Mouse (Mus musculus): ENCODE measurements around the gene Gm20388. TPM values are rescaled to one million over a fixed set of nuclear protein-coding genes. Genes with fewer than 3 reads are reported as not detected.

The Gm20388 gene
- polyA plus RNA-seq, 1 experiment from 2014 or later: 5.3 TPM

GRCm38 (mm10) chr8:120188510-120188909 is 277.9 kb downstream of the Gm20388 start:
- ATAC-seq (replicated peaks; ENCODE audit: low FRiP score) (no peak), DNase-seq (ENCODE audit: low spot score) (no peak)
- Histone ChIP-seq H3K36me3 (ENCODE audit: control insufficient read depth, insufficient read depth, low read length) (no peaks in the 10 kb centered on the region), H3K27me3 (replicated peaks; ENCODE audit: control insufficient read depth, insufficient read depth, low read length) (no peaks in the 10 kb centered on the region), H3K4me2 (no peak overlapping the region), H3K27ac (ENCODE audit: low read depth, low read length) (no peak overlapping the region), H3K4me3 (ENCODE audit: low read depth, low read length) (no peak overlapping the region), H3K4me1 (replicated peaks; ENCODE audit: control insufficient read depth, insufficient read depth, low read length) (peaks cover 3% of the 10 kb centered on the region), H3K9me3 (ENCODE audit: control insufficient read depth, low read length) (no peaks in the 10 kb centered on the region), H3K9ac (ENCODE audit: low read depth, low read length) (no peak overlapping the region)
- WGBS: 76% methylated on average over 6 of the region's 6 CpGs

GRCm38 (mm10) chr8:120189440-120189839 is 278.8 kb downstream of the Gm20388 start:
- no peak for DNase-seq (ENCODE audit: low spot score)
- Histone ChIP-seq H3K27me3 (replicated peaks; ENCODE audit: control insufficient read depth, insufficient read depth, low read length) (no peaks in the 10 kb centered on the region), H3K9ac (ENCODE audit: low read depth, low read length) (no peak overlapping the region), H3K4me1 (replicated peaks; ENCODE audit: control insufficient read depth, insufficient read depth, low read length) (peaks cover 3% of the 10 kb centered on the region), H3K9me3 (ENCODE audit: control insufficient read depth, low read length) (no peaks in the 10 kb centered on the region), H3K4me3 (ENCODE audit: low read depth, low read length) (no peak overlapping the region), H3K27ac (ENCODE audit: low read depth, low read length) (no peak overlapping the region), H3K4me2 (no peak overlapping the region), H3K36me3 (ENCODE audit: control insufficient read depth, insufficient read depth, low read length) (no peaks in the 10 kb centered on the region)
- no peak for ATAC-seq (replicated peaks; ENCODE audit: low FRiP score)
- 73% methylated on average over 6 of the region's 6 CpGs for WGBS

- DNase-seq (ENCODE audit: low spot score) (no peak), ATAC-seq (replicated peaks; ENCODE audit: low FRiP score) (no peak)
- H3K4me3 ChIP-seq (ENCODE audit: low read depth, low read length): no peak overlapping the region
- no peaks in the 10 kb centered on the region for H3K36me3 ChIP-seq (ENCODE audit: control insufficient read depth, insufficient read depth, low read length)
- H3K27me3 ChIP-seq (replicated peaks; ENCODE audit: control insufficient read depth, insufficient read depth, low read length): no peaks in the 10 kb centered on the region
- H3K27ac ChIP-seq (ENCODE audit: low read depth, low read length): no peak overlapping the region
- 76% methylated on average over 17 of the region's 17 CpGs for WGBS
- H3K4me1 ChIP-seq (replicated peaks; ENCODE audit: control insufficient read depth, insufficient read depth, low read length): peaks cover 2% of the 10 kb centered on the region
- H3K4me2 ChIP-seq: no peak overlapping the region
- no peaks in the 10 kb centered on the region for H3K9me3 ChIP-seq (ENCODE audit: control insufficient read depth, low read length)
- H3K9ac ChIP-seq (ENCODE audit: low read depth, low read length): no peak overlapping the region
Observed at GRCm38 (mm10) chr8:120190107-120190809, 279.6 kb downstream of the Gm20388 start.

GRCm38 (mm10) chr8:120190810-120191413 is 280.3 kb downstream of the Gm20388 start:
- H3K4me3 ChIP-seq (ENCODE audit: low read depth, low read length): no peak overlapping the region
- no peak overlapping the region; the same call in 1 of the 2 replicates for H3K9ac ChIP-seq (ENCODE audit: low read depth, low read length)
- H3K9me3 ChIP-seq (ENCODE audit: control insufficient read depth, low read length): no peaks in the 10 kb centered on the region
- H3K4me2 ChIP-seq: peak overlapping the region; percentile 23
- H3K27ac ChIP-seq (ENCODE audit: low read depth, low read length): peak overlapping the region; percentile 23; the same call in 1 of the 2 replicates
- H3K27me3 ChIP-seq (replicated peaks; ENCODE audit: control insufficient read depth, insufficient read depth, low read length): no peaks in the 10 kb centered on the region
- no peaks in the 10 kb centered on the region for H3K4me1 ChIP-seq (replicated peaks; ENCODE audit: control insufficient read depth, insufficient read depth, low read length)
- 50% methylated on average over 20 of the region's 20 CpGs for WGBS
- ATAC-seq (replicated peaks; ENCODE audit: low FRiP score) (no peak; the same call in 1 of the 2 replicates), DNase-seq (ENCODE audit: low spot score) (no peak)
- H3K36me3 ChIP-seq (ENCODE audit: control insufficient read depth, insufficient read depth, low read length): no peaks in the 10 kb centered on the region

- H3K36me3 ChIP-seq (ENCODE audit: control insufficient read depth, insufficient read depth, low read length): no peaks in the 10 kb centered on the region
- H3K4me1 ChIP-seq (replicated peaks; ENCODE audit: control insufficient read depth, insufficient read depth, low read length): no peaks in the 10 kb centered on the region
- no peak for ATAC-seq (replicated peaks; ENCODE audit: low FRiP score)
- H3K9ac ChIP-seq (ENCODE audit: low read depth, low read length): no peak overlapping the region
- H3K27me3 ChIP-seq (replicated peaks; ENCODE audit: control insufficient read depth, insufficient read depth, low read length): no peaks in the 10 kb centered on the region
- WGBS: 74% methylated on average over 5 of the region's 5 CpGs
- H3K27ac ChIP-seq (ENCODE audit: low read depth, low read length): no peak overlapping the region
- H3K4me2 ChIP-seq: no peak overlapping the region
- DNase-seq (ENCODE audit: low spot score): no peak
- no peak overlapping the region for H3K4me3 ChIP-seq (ENCODE audit: low read depth, low read length)
- no peaks in the 10 kb centered on the region for H3K9me3 ChIP-seq (ENCODE audit: control insufficient read depth, low read length)
Observed at GRCm38 (mm10) chr8:120191633-120192032, 281.0 kb downstream of the Gm20388 start.

- H3K27ac ChIP-seq (ENCODE audit: low read depth, low read length): no peak overlapping the region
- DNase-seq (ENCODE audit: low spot score) (no peak), ATAC-seq (replicated peaks; ENCODE audit: low FRiP score) (no peak)
- H3K27me3 ChIP-seq (replicated peaks; ENCODE audit: control insufficient read depth, insufficient read depth, low read length): no peaks in the 10 kb centered on the region
- H3K9ac ChIP-seq (ENCODE audit: low read depth, low read length): no peak overlapping the region
- 94% methylated on average over 5 of the region's 5 CpGs for WGBS
- H3K4me2 ChIP-seq: no peak overlapping the region
- no peak overlapping the region for H3K4me3 ChIP-seq (ENCODE audit: low read depth, low read length)
- H3K36me3 ChIP-seq (ENCODE audit: control insufficient read depth, insufficient read depth, low read length): no peaks in the 10 kb centered on the region
- H3K4me1 ChIP-seq (replicated peaks; ENCODE audit: control insufficient read depth, insufficient read depth, low read length): no peaks in the 10 kb centered on the region
- no peaks in the 10 kb centered on the region for H3K9me3 ChIP-seq (ENCODE audit: control insufficient read depth, low read length)
Observed at GRCm38 (mm10) chr8:120192118-120192517, 281.5 kb downstream of the Gm20388 start.

- no peak overlapping the region for H3K4me3 ChIP-seq (ENCODE audit: low read depth, low read length)
- H3K4me1 ChIP-seq (replicated peaks; ENCODE audit: control insufficient read depth, insufficient read depth, low read length): no peaks in the 10 kb centered on the region
- no peaks in the 10 kb centered on the region for H3K36me3 ChIP-seq (ENCODE audit: control insufficient read depth, insufficient read depth, low read length)
- H3K27ac ChIP-seq (ENCODE audit: low read depth, low read length): no peak overlapping the region
- WGBS: 77% methylated on average over 6 of the region's 6 CpGs
- H3K4me2 ChIP-seq: no peak overlapping the region
- peaks cover 4% of the 10 kb centered on the region; the same call in 1 of the 2 replicates for H3K9me3 ChIP-seq (ENCODE audit: control insufficient read depth, low read length)
- no peaks in the 10 kb centered on the region for H3K27me3 ChIP-seq (replicated peaks; ENCODE audit: control insufficient read depth, insufficient read depth, low read length)
- no peak overlapping the region for H3K9ac ChIP-seq (ENCODE audit: low read depth, low read length)
- DNase-seq (ENCODE audit: low spot score): no peak
- ATAC-seq (replicated peaks; ENCODE audit: low FRiP score): no peak
Observed at GRCm38 (mm10) chr8:120201351-120201750, 290.7 kb downstream of the Gm20388 start.

GRCm38 (mm10) chr8:120202546-120202945 is 291.9 kb downstream of the Gm20388 start:
- no peaks in the 10 kb centered on the region for H3K4me1 ChIP-seq (replicated peaks; ENCODE audit: control insufficient read depth, insufficient read depth, low read length)
- H3K4me2 ChIP-seq: no peak overlapping the region
- H3K4me3 ChIP-seq (ENCODE audit: low read depth, low read length): no peak overlapping the region
- 63% methylated on average over 3 of the region's 3 CpGs for WGBS
- H3K27me3 ChIP-seq (replicated peaks; ENCODE audit: control insufficient read depth, insufficient read depth, low read length): no peaks in the 10 kb centered on the region
- no peak overlapping the region for H3K9ac ChIP-seq (ENCODE audit: low read depth, low read length)
- no peak for ATAC-seq (replicated peaks; ENCODE audit: low FRiP score)
- H3K36me3 ChIP-seq (ENCODE audit: control insufficient read depth, insufficient read depth, low read length): no peaks in the 10 kb centered on the region
- H3K9me3 ChIP-seq (ENCODE audit: control insufficient read depth, low read length): peaks cover 4% of the 10 kb centered on the region; the same call in 1 of the 2 replicates
- no peak for DNase-seq (ENCODE audit: low spot score)
- H3K27ac ChIP-seq (ENCODE audit: low read depth, low read length): no peak overlapping the region
